13 mouse cellular contexts compared by ENCODE assay signal in genomic region chr1:186515976-186516375, GRCm38 (mm10).
"Had no signal": no experiment of that assay in that cellular context is flagged by ENCODE, and none has a peak within 500 bp of the region (broad histone marks: within the 10 kb centered on the region; RNA-seq: fewer than 3 reads in every experiment).

No protein-coding gene starts in this region.

- H3K9me3 ChIP-seq: limb, embryonic 10.5 days; liver, embryonic 15.5 days; midbrain, embryonic 13.5 days; neural tube, embryonic 12.5 days had no signal

- H3K36me3 ChIP-seq: limb, embryonic 10.5 days; liver, embryonic 15.5 days; midbrain, embryonic 13.5 days; neural tube, embryonic 12.5 days had no signal

- H3K9ac ChIP-seq: liver, embryonic 15.5 days; midbrain, embryonic 13.5 days; neural tube, embryonic 12.5 days had no signal

- H3K4me1 ChIP-seq: limb, embryonic 10.5 days; liver, embryonic 15.5 days; midbrain, embryonic 13.5 days; neural tube, embryonic 12.5 days had no signal

- ATAC-seq: lung, postnatal 0 days; midbrain, embryonic 13.5 days had no signal

- H3K27ac ChIP-seq: layer of hippocampus, adult 2 months; limb, embryonic 10.5 days; liver, embryonic 15.5 days; midbrain, embryonic 13.5 days; neural tube, embryonic 12.5 days; stomach, postnatal 0 days had no signal

- H3K4me3 ChIP-seq: layer of hippocampus, adult 2 months; limb, embryonic 10.5 days; liver, embryonic 15.5 days; midbrain, embryonic 13.5 days; neural tube, embryonic 12.5 days had no signal

- H3K27me3 ChIP-seq: liver, embryonic 15.5 days; midbrain, embryonic 13.5 days; neural tube, embryonic 12.5 days had no signal

- DNase-seq: kidney, postnatal 10 days; kidney, postnatal 4 days; lung, adult 2 months; lung, postnatal 36 days; right cerebral cortex, postnatal 14 days had no signal

- H3K4me2 ChIP-seq: liver, embryonic 11.5 days; liver, embryonic 15.5 days; midbrain, embryonic 13.5 days; neural tube, embryonic 12.5 days had no signal
